Mouse (Mus musculus) bone marrow, adult 2 months (tissue): ENCODE results near the gene Gmppb. TPM values are rescaled to one million over a fixed set of nuclear protein-coding genes. Genes with fewer than 3 reads are reported as not detected.

Experiments used
- H3K27ac ChIP-seq: fragments of 200-500 bp; 2 replicates; pipeline ENCODE4 v1.5.1; 2012; ENCODE audit warnings: low read depth, mild to moderate bottlenecking, control low read depth, inconsistent platforms, low read length; ENCODE audit not compliant: control insufficient read depth, poor library complexity, insufficient read depth
- H3K4me1 ChIP-seq: fragments of 200-500 bp; 2 replicates; pipeline ENCODE4 v1.6.1; 2011; ENCODE audit warnings: low read length; ENCODE audit not compliant: control insufficient read depth, insufficient read depth
- H3K4me3 ChIP-seq: fragments of 200-500 bp; replicated peaks from 2 replicates; pipeline ENCODE3; 2011; ENCODE audit warnings: mild to moderate bottlenecking, low read depth, low read length, control low read depth; ENCODE audit not compliant: control insufficient read depth
- CTCF ChIP-seq: fragments of 200-500 bp; IDR thresholded peaks from 2 replicates; pipeline ENCODE4 v1.5.1; 2011; ENCODE audit warnings: low read length, control low read depth; ENCODE audit not compliant: control insufficient read depth, insufficient read depth
- POLR2A ChIP-seq: fragments of 200-500 bp; IDR thresholded peaks from 2 replicates; pipeline ENCODE4 v1.6.1; 2011; ENCODE audit warnings: low read depth, mild to moderate bottlenecking, control low read depth, low read length, borderline replicate concordance; ENCODE audit not compliant: control insufficient read depth
- WGBS: fragments of 180-500 bp; shearing (Covaris S2); methylation state at CpG from one replicate; pipeline ENCODE4 v1.1.7; 2018; 5-methylcytosine and 5-hydroxymethylcytosine counted together
- polyA plus RNA-seq: library from polyadenylated mRNA; stranded (reverse); fragments of >200 nt; gene quantifications from 2 replicates; pipeline ENCODE4 v1.2.4, GENCODE M21; 2011; ENCODE audit warnings: low replicate concordance; ENCODE audit not compliant: missing spikeins, insufficient read depth, insufficient read length

Gene Gmppb
- polyA plus RNA-seq, 1 experiment = 17.9 TPM

DNA sequence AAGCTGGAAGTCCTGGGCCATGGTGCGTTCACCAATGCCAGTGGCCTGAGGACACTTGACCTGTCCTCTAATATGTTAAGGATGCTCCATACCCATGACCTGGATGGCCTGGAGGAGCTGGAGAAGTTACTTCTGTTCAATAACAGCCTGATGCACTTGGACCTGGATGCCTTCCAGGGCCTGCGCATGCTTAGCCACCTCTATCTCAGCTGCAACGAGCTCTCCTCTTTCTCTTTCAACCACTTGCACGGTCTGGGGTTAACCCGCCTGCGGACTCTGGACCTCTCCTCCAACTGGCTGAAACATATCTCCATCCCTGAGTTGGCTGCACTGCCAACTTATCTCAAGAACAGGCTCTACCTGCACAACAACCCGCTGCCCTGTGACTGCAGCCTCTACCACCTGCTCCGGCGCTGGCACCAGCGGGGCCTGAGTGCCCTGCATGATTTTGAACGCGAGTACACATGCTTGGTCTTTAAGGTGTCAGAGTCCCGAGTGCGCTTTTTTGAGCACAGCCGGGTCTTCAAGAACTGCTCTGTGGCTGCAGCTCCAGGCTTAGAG is 4.7 kb downstream of the Gmppb start:
- peaks cover 3% of the 10 kb centered on the region for H3K4me1 ChIP-seq
- 87% methylated on average over 15 of the region's 15 CpGs for WGBS
- H3K27ac ChIP-seq = no peak overlapping the region
- no peak overlapping the region for H3K4me3 ChIP-seq
- TF ChIP-seq POLR2A = no peak
- TF ChIP-seq CTCF = no peak

- Histone ChIP-seq H3K27ac (no peak overlapping the region; the same call in 1 of the 2 replicates), H3K4me3 (no peak overlapping the region), H3K4me1 (peaks cover 3% of the 10 kb centered on the region)
- TF ChIP-seq POLR2A (no peak), CTCF (no peak)
- 92% methylated on average over 22 of the region's 22 CpGs for WGBS
Observed at GRCm38 (mm10) chr9:108054331-108055040, 5.4 kb downstream of the Gmppb start.

DNA sequence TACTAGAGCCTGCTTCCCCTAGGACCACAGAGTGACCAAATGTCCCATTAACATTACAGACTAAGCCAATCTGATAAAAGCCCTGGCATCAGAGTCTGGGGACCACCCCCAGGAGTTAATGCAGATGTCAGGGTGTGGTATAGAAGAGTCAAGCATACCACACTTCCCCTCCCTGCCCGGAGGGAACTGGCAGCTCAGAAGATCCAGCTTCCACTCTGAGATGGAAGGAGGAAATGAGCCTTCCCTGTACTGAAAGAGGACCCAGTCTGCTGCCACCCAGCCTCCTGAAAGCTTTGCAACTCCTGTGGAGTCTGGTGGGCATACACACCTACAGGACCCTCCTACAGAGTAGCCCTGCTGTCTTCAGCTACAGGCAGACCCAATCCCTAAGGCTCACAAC is 6.0 kb downstream of the Gmppb start:
- Histone ChIP-seq H3K4me1 (peaks cover 3% of the 10 kb centered on the region), H3K4me3 (no peak overlapping the region), H3K27ac (no peak overlapping the region)
- no peak for TF ChIP-seq POLR2A
- TF ChIP-seq CTCF = no peak
- WGBS = 32% methylated on average over 1 of the region's 1 CpGs

DNA sequence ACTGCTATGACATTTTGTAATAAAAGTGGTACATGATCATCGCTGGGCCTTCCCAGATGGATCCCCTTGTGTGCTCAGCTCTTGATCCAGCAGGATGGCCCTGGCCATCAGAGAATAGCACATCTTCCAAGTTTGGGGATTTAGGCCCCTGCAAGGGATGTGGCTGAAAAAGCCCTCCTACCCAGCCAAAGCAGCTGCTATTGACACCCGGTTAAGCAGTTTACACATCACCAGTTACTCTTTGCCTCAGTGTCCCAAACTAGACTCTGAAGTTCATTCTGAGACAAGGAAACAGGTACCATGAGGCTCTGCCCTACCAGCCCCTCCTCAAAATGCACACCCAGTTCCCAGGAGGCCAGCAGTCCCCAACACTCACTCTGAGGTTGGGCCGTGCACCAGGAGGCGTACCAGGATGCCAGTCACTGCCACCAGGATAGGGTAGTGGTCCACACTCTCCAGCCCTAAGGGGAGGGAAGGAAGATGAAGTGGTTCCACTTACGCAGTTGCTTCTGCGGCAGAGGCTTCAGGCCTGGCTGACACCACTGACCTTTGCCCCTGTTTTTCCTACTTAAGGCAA is 6.7 kb downstream of the Gmppb start:
- WGBS = 96% methylated on average over 6 of the region's 6 CpGs
- TF ChIP-seq POLR2A (no peak), CTCF (no peak)
- Histone ChIP-seq H3K27ac (no peak overlapping the region), H3K4me1 (peaks cover 3% of the 10 kb centered on the region), H3K4me3 (no peak overlapping the region)

DNA sequence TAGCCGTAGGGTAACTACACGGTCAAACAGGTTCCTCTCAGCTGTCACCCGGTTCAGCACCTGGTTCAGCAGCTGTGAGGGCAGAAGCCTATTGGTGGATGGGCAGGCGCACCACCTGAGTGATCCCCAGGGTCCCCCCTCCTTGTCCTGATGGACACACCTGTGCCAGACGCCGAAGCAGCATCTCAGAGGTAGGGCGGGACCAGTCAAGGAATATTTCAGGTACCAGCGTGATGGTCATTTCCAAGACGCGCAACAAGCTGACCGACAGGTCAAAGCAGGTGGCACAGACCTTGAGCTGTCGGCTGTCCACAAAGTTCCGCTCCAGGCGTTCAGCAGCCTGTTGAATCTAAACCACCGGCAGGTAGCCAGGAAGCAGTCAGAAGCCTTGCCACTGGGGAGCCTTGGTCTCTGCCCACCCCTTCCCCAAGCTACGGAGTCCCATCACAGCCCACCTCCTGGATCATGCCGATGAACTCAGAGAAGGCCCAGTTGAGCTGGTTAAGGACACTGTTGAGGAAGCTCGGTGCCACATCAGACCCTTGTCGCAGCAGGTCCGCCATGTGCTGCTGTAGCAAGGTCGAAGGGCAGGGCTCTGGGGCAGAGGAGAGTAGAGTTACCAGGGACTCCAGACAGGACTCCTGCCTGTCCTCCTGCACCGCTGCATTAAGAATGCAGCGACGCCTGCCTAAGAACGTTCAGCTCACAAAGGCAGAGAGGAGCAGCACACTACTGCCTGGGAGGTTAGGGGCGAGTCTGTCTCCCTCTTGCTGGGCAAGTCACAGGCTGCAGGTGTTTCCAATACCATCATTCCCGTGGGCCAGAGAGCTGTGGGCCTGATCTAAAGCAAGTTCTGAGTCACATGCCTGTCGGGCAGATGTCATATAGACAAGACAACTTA is 7.6 kb downstream of the Gmppb start:
- 94% methylated on average over 28 of the region's 28 CpGs for WGBS
- TF ChIP-seq POLR2A (no peak), CTCF (no peak)
- H3K27ac ChIP-seq = no peak overlapping the region
- H3K4me1 ChIP-seq = peaks cover 3% of the 10 kb centered on the region
- no peak overlapping the region for H3K4me3 ChIP-seq

- Histone ChIP-seq H3K27ac (no peak overlapping the region), H3K4me1 (peaks cover 3% of the 10 kb centered on the region), H3K4me3 (no peak overlapping the region)
- TF ChIP-seq POLR2A = no peak
- no peak for TF ChIP-seq CTCF
- 91% methylated on average over 5 of the region's 5 CpGs for WGBS
Observed at GRCm38 (mm10) chr9:108057262-108057562, 8.2 kb downstream of the Gmppb start.

DNA sequence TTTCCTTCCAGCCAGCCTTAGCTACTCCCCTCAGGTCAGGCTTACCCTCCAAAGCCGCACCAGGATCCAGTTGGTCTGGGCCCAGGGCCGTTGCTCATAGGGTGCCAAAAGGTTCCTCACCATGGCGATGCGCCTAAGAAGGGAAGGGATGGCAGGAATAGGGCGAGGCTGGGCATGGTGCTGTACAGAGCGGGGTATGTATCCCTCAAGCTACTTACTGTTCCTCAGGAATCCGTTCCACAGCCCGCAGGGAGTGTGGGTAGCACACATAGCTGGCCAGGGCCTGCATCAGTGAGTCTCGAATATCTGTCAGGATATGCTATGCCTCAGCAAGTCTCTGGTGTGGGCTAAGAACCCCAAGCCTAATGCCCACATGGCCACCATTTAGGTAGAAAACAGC is 9.2 kb downstream of the Gmppb start:
- H3K4me3 ChIP-seq = no peak overlapping the region
- H3K4me1 ChIP-seq = peaks cover under 1% of the 10 kb centered on the region
- TF ChIP-seq CTCF (no peak), POLR2A (no peak)
- 94% methylated on average over 9 of the region's 9 CpGs for WGBS
- H3K27ac ChIP-seq = no peak overlapping the region

GRCm38 (mm10) chr9:108062142-108062541 is 13.1 kb downstream of the Gmppb start:
- no peak overlapping the region for H3K27ac ChIP-seq
- TF ChIP-seq POLR2A = no peak
- no peak for TF ChIP-seq CTCF
- WGBS = 94% methylated on average over 3 of the region's 3 CpGs
- H3K4me3 ChIP-seq = no peak overlapping the region
- H3K4me1 ChIP-seq = no peaks in the 10 kb centered on the region; the same call in 1 of the 2 replicates
